Mouse (Mus musculus) limb, embryonic 13.5 days (tissue): ENCODE measurements around the gene Hoxb4. TPM values are rescaled to one million over a fixed set of nuclear protein-coding genes. Genes with fewer than 3 reads are reported as not detected.

Experiments used
- ATAC-seq: fragments of 200-750 bp; cut with Nextera tagmentation; 2 replicates; pipeline ENCODE4 v1.8.0; 2017; ENCODE audit warnings: low read depth, moderate number of reproducible peaks, moderate TSS enrichment; ENCODE audit not compliant: low FRiP score
- H3K27ac ChIP-seq: fragments of 300-500 bp; sonication (generic); 2 replicates; pipeline ENCODE4 v1.5.1; 2015; ENCODE audit warnings: inconsistent platforms, mild to moderate bottlenecking, moderate library complexity
- H3K27me3 ChIP-seq: fragments of 300-500 bp; sonication (generic); 2 replicates; pipeline ENCODE4 v1.6.1; 2015; ENCODE audit warnings: mild to moderate bottlenecking, inconsistent platforms
- H3K36me3 ChIP-seq: fragments of 300-500 bp; sonication (generic); 2 replicates; pipeline ENCODE4 v1.6.1; 2015; ENCODE audit warnings: inconsistent platforms, mild to moderate bottlenecking, moderate library complexity
- H3K4me1 ChIP-seq: fragments of 300-500 bp; sonication (generic); 2 replicates; pipeline ENCODE4 v1.6.1; 2015; ENCODE audit warnings: inconsistent platforms
- H3K4me2 ChIP-seq: fragments of 300-500 bp; sonication (generic); replicated peaks from 2 replicates; pipeline ENCODE4 v1.6.1; 2015; ENCODE audit warnings: inconsistent platforms, mild to moderate bottlenecking, moderate library complexity
- H3K4me3 ChIP-seq: fragments of 300-500 bp; sonication (generic); 2 replicates; pipeline ENCODE4 v1.5.1; 2015; ENCODE audit warnings: moderate library complexity, mild to moderate bottlenecking, inconsistent platforms
- H3K9ac ChIP-seq: fragments of 300-500 bp; sonication (generic); 2 replicates; pipeline ENCODE4 v1.6.1; 2015; ENCODE audit warnings: mild to moderate bottlenecking, inconsistent platforms
- H3K9me3 ChIP-seq: fragments of 300-500 bp; sonication (generic); 2 replicates; pipeline ENCODE4 v1.6.1; 2016; ENCODE audit warnings: inconsistent platforms
- WGBS: fragments of 180-500 bp; shearing (Covaris S2); methylation state at CpG from one replicate; pipeline ENCODE4 v1.1.7; 2015; 5-methylcytosine and 5-hydroxymethylcytosine counted together
- polyA plus RNA-seq: library from polyadenylated mRNA; unstranded; fragments of >200 nt; fragmentation: Nextera tagmentation; extraction: Ambion mirVana; gene quantifications from 2 replicates; pipeline ENCODE4 v1.2.1, GENCODE M21; 2015

Gene Hoxb4
- polyA plus RNA-seq, 1 experiment from 2014 or later = 0.36 TPM

- Histone ChIP-seq H3K36me3 (no peaks in the 10 kb centered on the region), H3K9ac (peak overlapping the region; percentile 70), H3K27ac (peak overlapping the region; percentile 63; the same call in 1 of the 2 replicates), H3K4me2 (peak overlapping the region; percentile 59), H3K4me1 (peaks cover 15% of the 10 kb centered on the region), H3K27me3 (peaks cover 92% of the 10 kb centered on the region), H3K4me3 (peak overlapping the region; percentile 43), H3K9me3 (no peaks in the 10 kb centered on the region)
- under 1% methylated on average over 66 of the region's 75 CpGs for WGBS
- no peak for ATAC-seq
Observed at GRCm38 (mm10) chr11:96352691-96353521, 34.8 kb downstream of the Hoxb4 start.

- H3K27ac ChIP-seq = peak overlapping the region; percentile 63; the same call in 1 of the 2 replicates
- peak overlapping the region; percentile 59 for H3K4me2 ChIP-seq
- peak overlapping the region; percentile 43 for H3K4me3 ChIP-seq
- no peaks in the 10 kb centered on the region for H3K36me3 ChIP-seq
- H3K9me3 ChIP-seq = no peaks in the 10 kb centered on the region
- 3% methylated on average over 14 of the region's 14 CpGs for WGBS
- no peak for ATAC-seq
- H3K4me1 ChIP-seq = peaks cover 15% of the 10 kb centered on the region
- H3K27me3 ChIP-seq = peaks cover 91% of the 10 kb centered on the region
- peak overlapping the region; percentile 70 for H3K9ac ChIP-seq
Observed at GRCm38 (mm10) chr11:96353522-96353841, 35.4 kb downstream of the Hoxb4 start.

- Histone ChIP-seq H3K4me2 (peak overlapping the region; percentile 61), H3K27ac (no peak overlapping the region), H3K4me3 (peak overlapping the region; percentile 38), H3K4me1 (peaks cover 15% of the 10 kb centered on the region), H3K36me3 (no peaks in the 10 kb centered on the region), H3K9ac (no peak overlapping the region), H3K9me3 (no peaks in the 10 kb centered on the region), H3K27me3 (peaks cover 90% of the 10 kb centered on the region)
- no peak for ATAC-seq
- WGBS = 12% methylated on average over 8 of the region's 8 CpGs
Observed at GRCm38 (mm10) chr11:96353939-96354338, 35.9 kb downstream of the Hoxb4 start.

- H3K4me1 ChIP-seq = peaks cover 15% of the 10 kb centered on the region
- H3K9me3 ChIP-seq = no peaks in the 10 kb centered on the region
- peak overlapping the region; percentile 61 for H3K4me2 ChIP-seq
- peak; percentile 51 for ATAC-seq
- peak overlapping the region; percentile 38 for H3K4me3 ChIP-seq
- peaks cover 89% of the 10 kb centered on the region for H3K27me3 ChIP-seq
- no peaks in the 10 kb centered on the region for H3K36me3 ChIP-seq
- peak overlapping the region; percentile 22; the same call in 1 of the 2 replicates for H3K27ac ChIP-seq
- WGBS = under 1% methylated on average over 25 of the region's 25 CpGs
- peak overlapping the region; percentile 48 for H3K9ac ChIP-seq
Observed at GRCm38 (mm10) chr11:96354376-96354775, 36.3 kb downstream of the Hoxb4 start.

GRCm38 (mm10) chr11:96354801-96355311 lies 36.8 kb downstream of the Hoxb4 start:
- no peak for ATAC-seq
- H3K27me3 ChIP-seq = peaks cover 89% of the 10 kb centered on the region
- no peaks in the 10 kb centered on the region for H3K9me3 ChIP-seq
- peaks cover 15% of the 10 kb centered on the region for H3K4me1 ChIP-seq
- no peaks in the 10 kb centered on the region for H3K36me3 ChIP-seq
- peak overlapping the region; percentile 22; the same call in 1 of the 2 replicates for H3K27ac ChIP-seq
- peak overlapping the region; percentile 48 for H3K9ac ChIP-seq
- H3K4me3 ChIP-seq = peak overlapping the region; percentile 38
- WGBS = 7% methylated on average over 9 of the region's 9 CpGs
- peak overlapping the region; percentile 61 for H3K4me2 ChIP-seq

- ATAC-seq = no peak
- H3K4me3 ChIP-seq = no peak overlapping the region
Observed at GRCm38 (mm10) chr11:96363807-96364206, 45.7 kb downstream of the Hoxb4 start.

GRCm38 (mm10) chr11:96365441-96366091 lies 47.5 kb downstream of the Hoxb4 start, which contains the start of gene Hoxb1:
TSS of gene Hoxb1 (plus strand) at chr11:96365752.
- Histone ChIP-seq H3K4me3 (peak within 1 kb of the TSS; percentile 9; the same call in 1 of the 2 replicates), H3K36me3 (no peaks in the 10 kb centered on the region), H3K27me3 (peaks cover 94% of the 10 kb centered on the region), H3K4me2 (peak within 1 kb of the TSS; percentile 36), H3K9ac (no peak within 1 kb of the TSS), H3K9me3 (no peaks in the 10 kb centered on the region), H3K4me1 (peaks cover 14% of the 10 kb centered on the region), H3K27ac (no peak within 1 kb of the TSS)
- no peak for ATAC-seq
- 2% methylated on average over 26 of the region's 26 CpGs for WGBS

More at GRCm38 (mm10) chr11:96363807-96364206, 45.7 kb downstream of the Hoxb4 start:
- Histone ChIP-seq H3K9ac (no peak overlapping the region), H3K4me2 (no peak overlapping the region), H3K36me3 (no peaks in the 10 kb centered on the region), H3K4me1 (peaks cover 14% of the 10 kb centered on the region), H3K27me3 (peaks cover 91% of the 10 kb centered on the region), H3K9me3 (no peaks in the 10 kb centered on the region), H3K27ac (no peak overlapping the region)
- WGBS = 4% methylated on average over 5 of the region's 5 CpGs

- no peak for ATAC-seq
- Histone ChIP-seq H3K4me1 (peaks cover 14% of the 10 kb centered on the region), H3K4me2 (peak overlapping the region; percentile 36), H3K9ac (no peak overlapping the region), H3K36me3 (no peaks in the 10 kb centered on the region), H3K27ac (no peak overlapping the region), H3K4me3 (peak overlapping the region; percentile 9; the same call in 1 of the 2 replicates), H3K9me3 (no peaks in the 10 kb centered on the region), H3K27me3 (peaks cover 98% of the 10 kb centered on the region)
- under 1% methylated on average over 47 of the region's 47 CpGs for WGBS
Observed at GRCm38 (mm10) chr11:96366092-96367041, 48.3 kb downstream of the Hoxb4 start.

- no peak for ATAC-seq
- Histone ChIP-seq H3K9ac (no peak overlapping the region), H3K27me3 (peaks cover 98% of the 10 kb centered on the region), H3K4me2 (no peak overlapping the region), H3K9me3 (no peaks in the 10 kb centered on the region), H3K27ac (no peak overlapping the region), H3K36me3 (no peaks in the 10 kb centered on the region), H3K4me1 (peaks cover 14% of the 10 kb centered on the region), H3K4me3 (no peak overlapping the region)
- WGBS = 8% methylated on average over 6 of the region's 6 CpGs
Observed at GRCm38 (mm10) chr11:96367141-96367540, 49.1 kb downstream of the Hoxb4 start.

- Histone ChIP-seq H3K36me3 (no peaks in the 10 kb centered on the region), H3K27ac (no peak overlapping the region), H3K9me3 (no peaks in the 10 kb centered on the region), H3K4me3 (no peak overlapping the region), H3K9ac (no peak overlapping the region), H3K4me1 (peaks cover 14% of the 10 kb centered on the region), H3K4me2 (no peak overlapping the region), H3K27me3 (peaks cover 100% of the 10 kb centered on the region)
- 17% methylated on average over 5 of the region's 5 CpGs for WGBS
- ATAC-seq = no peak
Observed at GRCm38 (mm10) chr11:96368686-96369085, 50.6 kb downstream of the Hoxb4 start.

- no peaks in the 10 kb centered on the region for H3K9me3 ChIP-seq
- no peak overlapping the region for H3K9ac ChIP-seq
- H3K27ac ChIP-seq = no peak overlapping the region
- H3K4me1 ChIP-seq = peaks cover 14% of the 10 kb centered on the region
- no peak overlapping the region for H3K4me3 ChIP-seq
- ATAC-seq = no peak
- H3K4me2 ChIP-seq = no peak overlapping the region
- 20% methylated on average over 7 of the region's 7 CpGs for WGBS
- H3K36me3 ChIP-seq = no peaks in the 10 kb centered on the region
- H3K27me3 ChIP-seq = peaks cover 100% of the 10 kb centered on the region
Observed at GRCm38 (mm10) chr11:96369140-96369539, 51.1 kb downstream of the Hoxb4 start.
